Mouse (Mus musculus) neural tube, embryonic 14.5 days (tissue): ENCODE measurements around the gene Apobec4. TPM values are rescaled to one million over a fixed set of nuclear protein-coding genes. Genes with fewer than 3 reads are reported as not detected.

Source experiments
- polyA plus RNA-seq: library from polyadenylated mRNA; unstranded; fragments of >200 nt; fragmentation: Nextera tagmentation; extraction: Ambion mirVana; gene quantifications from 2 replicates; pipeline ENCODE4 v1.2.1, GENCODE M21; 2014

Gene Apobec4
- polyA plus RNA-seq, 1 experiment from 2014 or later: 0.21 TPM

Other genes with a start within 250 kb of the Apobec4 start
- gene Rgl1, start 15.8 kb downstream of the Apobec4 start, polyA plus RNA-seq: 14.9 and 23.8 TPM in 2 replicates
- 259 and 301 TPM in 2 replicates for gene Arpc5, start 16.0 kb downstream of the Apobec4 start, polyA plus RNA-seq
- 1.9 and 3.3 TPM in 2 replicates for gene Ncf2, start 49.6 kb downstream of the Apobec4 start, polyA plus RNA-seq
- 43.7 and 45.0 TPM in 2 replicates for gene Smg7, start 152.1 kb downstream of the Apobec4 start, polyA plus RNA-seq
- gene Nmnat2, start 204.4 kb downstream of the Apobec4 start, polyA plus RNA-seq: 78.2 and 99.6 TPM in 2 replicates